Mouse (Mus musculus) cerebellum, adult 2 months (tissue): ENCODE data around the gene Ift81. TPM values are rescaled to one million over a fixed set of nuclear protein-coding genes. Genes with fewer than 3 reads are reported as not detected.

Source experiments
- DNase-seq, 2 experiments: peaks; one replicate each; pipeline ENCODE4 v3.0.0; 2021
- H3K27ac ChIP-seq: fragments of 200-500 bp; 2 replicates; pipeline ENCODE4 v1.5.1; 2012; ENCODE audit warnings: low read length, control low read depth, inconsistent platforms; ENCODE audit not compliant: insufficient read depth
- H3K27me3 ChIP-seq: fragments of 200-500 bp; 2 replicates; pipeline ENCODE4 v1.6.1; 2012; ENCODE audit warnings: inconsistent platforms, mild to moderate bottlenecking, low read length, moderate library complexity; ENCODE audit not compliant: control insufficient read depth, insufficient read depth
- H3K4me1 ChIP-seq: fragments of 200-500 bp; 2 replicates; pipeline ENCODE4 v1.6.1; 2011; ENCODE audit warnings: low read length; ENCODE audit not compliant: control insufficient read depth, insufficient read depth
- H3K4me3 ChIP-seq: fragments of 200-500 bp; replicated peaks from 2 replicates; pipeline ENCODE3; 2011; ENCODE audit warnings: mild to moderate bottlenecking, low read depth, low read length, control low read depth; ENCODE audit not compliant: insufficient read depth
- CTCF ChIP-seq: fragments of 200-500 bp; IDR thresholded peaks from 2 replicates; pipeline ENCODE4 v1.5.1; 2011; ENCODE audit warnings: low read depth, mild to moderate bottlenecking, control low read depth, low read length, moderate library complexity, borderline replicate concordance; ENCODE audit not compliant: insufficient read depth
- POLR2A ChIP-seq: fragments of 200-500 bp; IDR thresholded peaks from 2 replicates; pipeline ENCODE4 v1.6.1; 2011; ENCODE audit warnings: low read length, control low read depth, borderline replicate concordance; ENCODE audit not compliant: insufficient read depth
- WGBS: fragments of 180-500 bp; shearing (Covaris S2); methylation state at CpG from one replicate; pipeline ENCODE4 v1.1.7; 2018; 5-methylcytosine and 5-hydroxymethylcytosine counted together
- polyA plus RNA-seq: library from polyadenylated mRNA; depleted of rRNA; stranded (reverse); fragments of >200 nt; gene quantifications from 2 replicates; pipeline ENCODE4 v1.2.3, GENCODE M21; 2012; rRNA removed

Ift81 gene
- polyA plus RNA-seq: 20.4 and 22.3 TPM in 2 replicates

GRCm38 (mm10) chr5:122613908-122614732, at the start of gene Ift81:
Ift81 (minus strand) TSS chr5:122614518.
- DNase-seq: peak; percentile 96 to 98
- WGBS: 1% methylated on average over 66 of the region's 67 CpGs
- TF ChIP-seq POLR2A: peak; percentile 72; the same call in 1 of the 2 replicates
- TF ChIP-seq CTCF: no peak
- no peaks in the 10 kb centered on the region for H3K27me3 ChIP-seq
- no peaks in the 10 kb centered on the region for H3K4me1 ChIP-seq
- peak within 1 kb of the TSS; percentile 58 for H3K4me3 ChIP-seq
- H3K27ac ChIP-seq: peak within 1 kb of the TSS; percentile 88

- Histone ChIP-seq H3K4me3 (no peak overlapping the region), H3K4me1 (no peaks in the 10 kb centered on the region), H3K27ac (no peak overlapping the region), H3K27me3 (no peaks in the 10 kb centered on the region)
- TF ChIP-seq CTCF (no peak), POLR2A (no peak)
- WGBS: 97% methylated on average over 6 of the region's 6 CpGs
- DNase-seq: no peak
Observed at GRCm38 (mm10) chr5:122662501-122662900, 48.2 kb upstream of the Ift81 start.

GRCm38 (mm10) chr5:122656808-122657207, 42.5 kb upstream of the Ift81 start:
- TF ChIP-seq POLR2A (no peak), CTCF (no peak)
- no peak overlapping the region for H3K4me3 ChIP-seq
- no peaks in the 10 kb centered on the region for H3K27me3 ChIP-seq
- 95% methylated on average over 12 of the region's 12 CpGs for WGBS
- H3K4me1 ChIP-seq: peaks cover 32% of the 10 kb centered on the region
- DNase-seq: no peak
- H3K27ac ChIP-seq: no peak overlapping the region

- Histone ChIP-seq H3K4me3 (no peak overlapping the region), H3K27me3 (no peaks in the 10 kb centered on the region), H3K4me1 (peaks cover 32% of the 10 kb centered on the region), H3K27ac (peak overlapping the region; percentile 95)
- 53% methylated on average over 5 of the region's 5 CpGs for WGBS
- TF ChIP-seq POLR2A: no peak
- TF ChIP-seq CTCF: no peak
- DNase-seq: no peak
Observed at GRCm38 (mm10) chr5:122654268-122654573, 39.9 kb upstream of the Ift81 start.

- TF ChIP-seq CTCF (no peak), POLR2A (0 out of 2 replicates have a peak, but pooled peaks have one; percentile 15)
- DNase-seq: peak; percentile 78 to 82
- WGBS: 13% methylated on average over 15 of the region's 15 CpGs
- H3K27me3 ChIP-seq: no peaks in the 10 kb centered on the region
- no peak overlapping the region for H3K4me3 ChIP-seq
- H3K4me1 ChIP-seq: peaks cover 32% of the 10 kb centered on the region
- peak overlapping the region; percentile 95 for H3K27ac ChIP-seq
Observed at GRCm38 (mm10) chr5:122653446-122654267, 39.3 kb upstream of the Ift81 start.

- Histone ChIP-seq H3K4me1 (peaks cover 32% of the 10 kb centered on the region), H3K27ac (peak overlapping the region; percentile 95), H3K4me3 (peak overlapping the region; percentile 20), H3K27me3 (no peaks in the 10 kb centered on the region)
- DNase-seq: peak; percentile 64 to 66
- TF ChIP-seq POLR2A: no peak
- no peak for TF ChIP-seq CTCF
- WGBS: 4% methylated on average over 10 of the region's 10 CpGs
Observed at GRCm38 (mm10) chr5:122653112-122653445, 38.8 kb upstream of the Ift81 start.

- Histone ChIP-seq H3K27ac (peak overlapping the region; percentile 95), H3K4me1 (peaks cover 32% of the 10 kb centered on the region), H3K27me3 (no peaks in the 10 kb centered on the region), H3K4me3 (no peak overlapping the region)
- WGBS: 87% methylated on average over 7 of the region's 7 CpGs
- TF ChIP-seq POLR2A (no peak), CTCF (no peak)
- DNase-seq: peak in 1 of 2 experiments; percentile 14
Observed at GRCm38 (mm10) chr5:122652506-122652905, 38.2 kb upstream of the Ift81 start.

GRCm38 (mm10) chr5:122650100-122650499, 35.8 kb upstream of the Ift81 start:
- WGBS: 87% methylated on average over 8 of the region's 8 CpGs
- Histone ChIP-seq H3K27ac (no peak overlapping the region), H3K27me3 (no peaks in the 10 kb centered on the region), H3K4me3 (no peak overlapping the region), H3K4me1 (peaks cover 29% of the 10 kb centered on the region)
- TF ChIP-seq POLR2A: no peak
- no peak for TF ChIP-seq CTCF
- no peak for DNase-seq
